ENCODE assay signal across 22 mouse cellular contexts in genomic region chr3:51924636-51925035, GRCm38 (mm10).
A peak's percentile ranks its signal among the peaks of the same experiment; 100 is the strongest.
DNase-seq lines count a peak whose midpoint lies in the region; ATAC-seq and TF ChIP-seq lines count a peak whose summit lies in the region.
"Had no signal": no experiment of that assay in that cellular context is flagged by ENCODE, and none has a peak within 500 bp of the region (broad histone marks: within the 10 kb centered on the region; RNA-seq: fewer than 3 reads in every experiment).

No protein-coding gene starts in this region.

- no peak overlapping the region for H3K9ac ChIP-seq in forebrain, embryonic 12.5 days
- no peak overlapping the region for H3K9ac ChIP-seq in forebrain, embryonic 11.5 days (ENCODE audit: low read length)
- H3K9ac ChIP-seq in kidney, postnatal 0 days (ENCODE audit: low read depth, low read length), result no peak overlapping the region
- no peak overlapping the region for H3K9ac ChIP-seq in midbrain, embryonic 13.5 days (replicated peaks)
- no peak overlapping the region for H3K9ac ChIP-seq in midbrain, embryonic 11.5 days (ENCODE audit: low read length)
- no peak overlapping the region for H3K9ac ChIP-seq in midbrain, embryonic 16.5 days (ENCODE audit: low read depth, low read length)
- H3K9ac ChIP-seq: embryonic facial prominence, embryonic 13.5 days; forebrain, embryonic 15.5 days; heart, embryonic 15.5 days had no signal

- TF ChIP-seq CTCF in kidney, postnatal 0 days (IDR thresholded peaks at IDR 0.05; ENCODE audit: low read depth), result no peak

- no peak for ATAC-seq in forebrain, embryonic 12.5 days (ENCODE audit: low FRiP score)
- no peak for ATAC-seq in forebrain, embryonic 11.5 days (replicated peaks; ENCODE audit: low FRiP score)
- ATAC-seq in kidney, postnatal 0 days (replicated peaks; ENCODE audit: low FRiP score, low read depth), result no peak
- ATAC-seq in midbrain, embryonic 13.5 days, result 0 out of 2 replicates have a peak, but pooled peaks have one; percentile 8
- ATAC-seq in midbrain, embryonic 11.5 days (ENCODE audit: low FRiP score), result no peak
- ATAC-seq in midbrain, embryonic 16.5 days, result no peak
- ATAC-seq: activated CD4-positive, CD25-positive, alpha-beta regulatory T cell, adult 4 months; hindbrain, postnatal 0 days; Patski had no signal

- H3K4me3 ChIP-seq in forebrain, embryonic 12.5 days (replicated peaks), result no peak overlapping the region
- H3K4me3 ChIP-seq in forebrain, embryonic 11.5 days (ENCODE audit: low read depth, low read length), result no peak overlapping the region
- no peak overlapping the region for H3K4me3 ChIP-seq in kidney, postnatal 0 days (replicated peaks; ENCODE audit: low read depth, low read length)
- no peak overlapping the region for H3K4me3 ChIP-seq in midbrain, embryonic 13.5 days (replicated peaks)
- no peak overlapping the region for H3K4me3 ChIP-seq in midbrain, embryonic 11.5 days (ENCODE audit: low read depth, low read length)
- no peak overlapping the region for H3K4me3 ChIP-seq in midbrain, embryonic 16.5 days (ENCODE audit: low read depth, low read length)
- H3K4me3 ChIP-seq: embryonic facial prominence, embryonic 13.5 days; forebrain, embryonic 15.5 days; heart, adult 2 months; heart, embryonic 15.5 days had no signal

- DNase-seq in forebrain, embryonic 11.5 days (ENCODE audit: low spot score), result no peak
- peak; percentile 28 for DNase-seq in kidney, postnatal 0 days (ENCODE audit: low spot score)
- DNase-seq in kidney, adult 11 months, result no peak
- DNase-seq in midbrain, embryonic 11.5 days (ENCODE audit: low spot score, missing footprints), result no peak
- no peak for DNase-seq in neural tube, embryonic 10.5 days (ENCODE audit: extremely low spot score, low spot score)
- DNase-seq: adrenal gland, postnatal 14 days; cerebellum, adult 18-20 months; cerebellum, adult 9-11 months; cerebellum, postnatal 36 days; gastrocnemius, postnatal 14 days; heart, adult 2 months; heart, postnatal 14 days had no signal

- H3K36me3 ChIP-seq in forebrain, embryonic 12.5 days (replicated peaks), result no peaks in the 10 kb centered on the region
- no peaks in the 10 kb centered on the region for H3K36me3 ChIP-seq in forebrain, embryonic 11.5 days (ENCODE audit: control insufficient read depth, insufficient read depth, low read length)
- H3K36me3 ChIP-seq in kidney, postnatal 0 days (ENCODE audit: insufficient read depth, low read length), result no peaks in the 10 kb centered on the region
- H3K36me3 ChIP-seq in midbrain, embryonic 13.5 days, result no peaks in the 10 kb centered on the region
- no peaks in the 10 kb centered on the region for H3K36me3 ChIP-seq in midbrain, embryonic 11.5 days (ENCODE audit: control insufficient read depth, insufficient read depth, low read length)
- H3K36me3 ChIP-seq in midbrain, embryonic 16.5 days (ENCODE audit: control insufficient read depth, insufficient read depth, low read length), result no peaks in the 10 kb centered on the region
- H3K36me3 ChIP-seq: embryonic facial prominence, embryonic 13.5 days; forebrain, embryonic 15.5 days; heart, embryonic 15.5 days had no signal

- H3K9me3 ChIP-seq in forebrain, embryonic 12.5 days, result no peaks in the 10 kb centered on the region
- H3K9me3 ChIP-seq in forebrain, embryonic 11.5 days (ENCODE audit: control insufficient read depth, low read length), result no peaks in the 10 kb centered on the region
- no peaks in the 10 kb centered on the region for H3K9me3 ChIP-seq in kidney, postnatal 0 days (replicated peaks; ENCODE audit: low read length)
- no peaks in the 10 kb centered on the region for H3K9me3 ChIP-seq in midbrain, embryonic 13.5 days
- no peaks in the 10 kb centered on the region for H3K9me3 ChIP-seq in midbrain, embryonic 11.5 days (ENCODE audit: control insufficient read depth, low read length)
- H3K9me3 ChIP-seq in midbrain, embryonic 16.5 days (replicated peaks; ENCODE audit: control insufficient read depth, low read length, poor library complexity, severe bottlenecking), result no peaks in the 10 kb centered on the region
- H3K9me3 ChIP-seq: forebrain, embryonic 15.5 days; heart, embryonic 15.5 days had no signal

- H3K4me2 ChIP-seq in forebrain, embryonic 12.5 days, result no peak overlapping the region
- H3K4me2 ChIP-seq in forebrain, embryonic 11.5 days (ENCODE audit: low read depth, low read length, severe bottlenecking), result no peak overlapping the region
- H3K4me2 ChIP-seq in kidney, postnatal 0 days (ENCODE audit: low read length), result no peak overlapping the region
- no peak overlapping the region for H3K4me2 ChIP-seq in midbrain, embryonic 13.5 days (replicated peaks)
- no peak overlapping the region for H3K4me2 ChIP-seq in midbrain, embryonic 11.5 days
- H3K4me2 ChIP-seq in midbrain, embryonic 16.5 days (ENCODE audit: low read length), result no peak overlapping the region
- H3K4me2 ChIP-seq: embryonic facial prominence, embryonic 13.5 days; forebrain, embryonic 15.5 days; heart, embryonic 11.5 days; heart, embryonic 15.5 days had no signal

- peak overlapping the region; percentile 53; the same call in 1 of the 2 replicates for H3K27ac ChIP-seq in forebrain, embryonic 12.5 days
- H3K27ac ChIP-seq in forebrain, embryonic 11.5 days (ENCODE audit: low read depth, low read length), result no peak overlapping the region
- no peak overlapping the region for H3K27ac ChIP-seq in kidney, postnatal 0 days
- H3K27ac ChIP-seq in midbrain, embryonic 13.5 days, result peak overlapping the region; percentile 55
- H3K27ac ChIP-seq in midbrain, embryonic 11.5 days (ENCODE audit: low read depth, low read length), result no peak overlapping the region
- peak overlapping the region; percentile 30; the same call in 1 of the 2 replicates for H3K27ac ChIP-seq in midbrain, embryonic 16.5 days (ENCODE audit: low read length)
- H3K27ac ChIP-seq: embryonic facial prominence, embryonic 13.5 days; heart, adult 2 months; heart, embryonic 15.5 days; hindbrain, postnatal 0 days had no signal

- 89% methylated on average over 5 of the region's 5 CpGs for WGBS in forebrain, embryonic 12.5 days
- 85% methylated on average over 5 of the region's 5 CpGs for WGBS in forebrain, embryonic 11.5 days
- WGBS in kidney, postnatal 0 days, result 60% methylated on average over 5 of the region's 5 CpGs
- WGBS in midbrain, embryonic 13.5 days, result 86% methylated on average over 5 of the region's 5 CpGs
- WGBS in midbrain, embryonic 11.5 days, result 85% methylated on average over 5 of the region's 5 CpGs
- WGBS in midbrain, embryonic 16.5 days, result 85% methylated on average over 5 of the region's 5 CpGs

- H3K4me1 ChIP-seq in forebrain, embryonic 12.5 days, result peaks cover 39% of the 10 kb centered on the region
- H3K4me1 ChIP-seq in forebrain, embryonic 11.5 days (replicated peaks; ENCODE audit: control insufficient read depth, insufficient read depth, low read length), result peaks cover 6% of the 10 kb centered on the region; the same call in 1 of the 2 replicates
- peaks cover 6% of the 10 kb centered on the region; the same call in 1 of the 2 replicates for H3K4me1 ChIP-seq in kidney, postnatal 0 days (replicated peaks; ENCODE audit: insufficient read depth, low read length)
- H3K4me1 ChIP-seq in midbrain, embryonic 13.5 days (replicated peaks), result peaks cover 32% of the 10 kb centered on the region
- H3K4me1 ChIP-seq in midbrain, embryonic 11.5 days (ENCODE audit: control insufficient read depth, insufficient read depth, low read length), result peaks cover 4% of the 10 kb centered on the region; the same call in 1 of the 2 replicates
- peaks cover 15% of the 10 kb centered on the region for H3K4me1 ChIP-seq in midbrain, embryonic 16.5 days (ENCODE audit: control insufficient read depth, insufficient read depth, low read length)
- H3K4me1 ChIP-seq: heart, embryonic 15.5 days had no signal

- no peaks in the 10 kb centered on the region for H3K27me3 ChIP-seq in forebrain, embryonic 12.5 days
- no peaks in the 10 kb centered on the region for H3K27me3 ChIP-seq in forebrain, embryonic 11.5 days (ENCODE audit: control insufficient read depth, insufficient read depth, low read length)
- no peaks in the 10 kb centered on the region for H3K27me3 ChIP-seq in kidney, postnatal 0 days (ENCODE audit: insufficient read depth, low read length)
- no peaks in the 10 kb centered on the region for H3K27me3 ChIP-seq in midbrain, embryonic 13.5 days
- no peaks in the 10 kb centered on the region for H3K27me3 ChIP-seq in midbrain, embryonic 11.5 days (ENCODE audit: control insufficient read depth, insufficient read depth, low read length)
- no peaks in the 10 kb centered on the region for H3K27me3 ChIP-seq in midbrain, embryonic 16.5 days (ENCODE audit: control insufficient read depth, insufficient read depth, low read depth, low read length)
- H3K27me3 ChIP-seq: embryonic facial prominence, embryonic 13.5 days; forebrain, embryonic 15.5 days; heart, embryonic 15.5 days; Patski had no signal

Comparison
In these comparisons a context has a peak if more than half of its experiments do, and no peak if none do; other contexts are left out.
1. H3K27ac ChIP-seq: peak in forebrain, embryonic 12.5 days (single experiment), midbrain, embryonic 13.5 days (single experiment) and midbrain, embryonic 16.5 days (single experiment); none in forebrain, embryonic 11.5 days (single experiment), kidney, postnatal 0 days (single experiment) and midbrain, embryonic 11.5 days (single experiment).